Mouse (Mus musculus) embryonic fibroblast, embryonic 13.5 days (primary cell): ENCODE data around the gene Scd4. TPM values are rescaled to one million over a fixed set of nuclear protein-coding genes. Genes with fewer than 3 reads are reported as not detected.
"Not testable (repeated sequence)": the region's sequence is repeated elsewhere in the genome, so short reads cannot be mapped to it uniquely, and the experiment has no call there.

Source experiments
- H3K27ac ChIP-seq: 2 replicates; pipeline ENCODE4 v1.5.1; 2012; ENCODE audit warnings: low read length, control low read depth, inconsistent platforms; ENCODE audit not compliant: insufficient read depth
- H3K4me1 ChIP-seq: 2 replicates; pipeline ENCODE4 v1.6.1; 2011; ENCODE audit warnings: low read length; ENCODE audit not compliant: control insufficient read depth, insufficient read depth
- H3K4me3 ChIP-seq: 2 replicates; pipeline ENCODE4 v1.5.1; 2011; ENCODE audit warnings: mild to moderate bottlenecking, control low read depth, low read length; ENCODE audit not compliant: insufficient read depth
- CTCF ChIP-seq: IDR thresholded peaks from 2 replicates; pipeline ENCODE4 v1.5.1; 2011; ENCODE audit warnings: mild to moderate bottlenecking, control low read depth, low read length, moderate library complexity, borderline replicate concordance; ENCODE audit not compliant: insufficient read depth
- POLR2A ChIP-seq: IDR thresholded peaks from 2 replicates; pipeline ENCODE4 v1.6.1; 2011; ENCODE audit warnings: low read depth, mild to moderate bottlenecking, control low read depth, low read length, moderate library complexity
- polyA plus RNA-seq: library from polyadenylated mRNA; stranded (reverse); fragments of >200 nt; gene quantifications from 2 replicates; pipeline ENCODE4 v1.2.4, GENCODE M21; 2011; ENCODE audit warnings: low read depth; ENCODE audit not compliant: missing spikeins, insufficient read length

The Scd4 gene
- polyA plus RNA-seq, 1 experiment = 0.72 TPM

- no peak overlapping the region for H3K27ac ChIP-seq
- no peak for TF ChIP-seq POLR2A
- no peak for TF ChIP-seq CTCF
- no peak overlapping the region for H3K4me3 ChIP-seq
- H3K4me1 ChIP-seq = peaks cover 14% of the 10 kb centered on the region
Measured at GRCm38 (mm10) chr19:44332326-44332725, 566 bp upstream of the Scd4 start.

DNA sequence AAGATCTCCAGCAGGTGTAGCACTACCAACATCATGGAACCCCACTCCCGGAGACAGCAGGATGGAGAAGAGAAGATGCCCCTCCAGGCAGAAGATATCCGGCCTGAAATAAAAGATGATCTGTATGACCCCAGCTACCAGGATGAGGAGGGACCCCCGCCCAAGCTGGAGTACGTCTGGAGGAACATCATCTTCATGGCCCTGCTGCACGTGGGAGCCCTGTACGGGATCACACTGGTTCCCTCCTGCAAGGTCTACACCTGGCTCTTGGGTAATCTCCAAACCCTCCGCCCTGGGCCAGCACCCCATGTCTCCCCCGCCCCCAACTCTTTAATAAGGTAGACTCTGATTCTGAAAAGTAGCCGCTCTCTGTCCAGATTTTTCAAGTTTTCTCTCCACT is 1.1 kb downstream of the Scd4 start:
- H3K4me1 ChIP-seq = peaks cover 14% of the 10 kb centered on the region
- TF ChIP-seq POLR2A = no peak
- TF ChIP-seq CTCF = no peak
- no peak overlapping the region for H3K27ac ChIP-seq
- no peak overlapping the region for H3K4me3 ChIP-seq

DNA sequence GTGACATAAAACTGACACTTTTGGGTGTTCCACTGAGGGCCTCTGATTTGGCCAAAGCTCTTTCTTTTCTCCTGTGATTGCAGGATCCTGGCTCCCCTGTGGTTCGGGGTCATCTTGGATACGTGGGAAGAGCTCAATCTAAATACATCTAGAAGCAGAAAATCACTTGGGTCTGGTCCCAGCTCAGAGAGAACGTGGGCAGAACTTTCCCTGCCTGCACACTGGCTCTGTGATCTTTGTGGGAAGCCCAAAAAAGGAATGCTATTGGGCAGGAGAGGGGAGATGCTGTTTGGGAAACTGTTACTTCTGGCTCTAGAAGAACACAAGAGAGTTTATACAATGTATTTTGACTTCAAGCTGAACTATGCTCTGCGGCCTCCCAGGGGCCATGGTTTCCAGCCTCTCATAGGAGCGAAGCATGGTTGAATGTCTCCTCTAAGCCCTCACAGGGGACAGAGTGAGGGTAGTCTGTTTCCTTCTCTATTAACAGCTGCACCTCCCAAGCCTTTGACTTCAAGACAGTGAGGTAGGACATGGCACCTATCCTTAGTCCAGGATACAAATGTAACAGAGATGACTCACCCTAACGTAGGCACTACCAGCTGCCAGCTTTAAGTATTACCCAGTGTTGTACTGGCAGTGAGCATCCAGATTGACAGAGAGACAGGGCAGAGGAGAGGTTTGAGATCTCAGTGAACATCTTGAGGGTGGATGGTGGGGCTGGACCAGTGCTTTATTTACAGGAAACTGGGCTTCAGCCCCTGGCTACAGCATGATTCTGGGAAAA is 3.2 kb downstream of the Scd4 start:
- H3K27ac ChIP-seq = no peak overlapping the region

DNA sequence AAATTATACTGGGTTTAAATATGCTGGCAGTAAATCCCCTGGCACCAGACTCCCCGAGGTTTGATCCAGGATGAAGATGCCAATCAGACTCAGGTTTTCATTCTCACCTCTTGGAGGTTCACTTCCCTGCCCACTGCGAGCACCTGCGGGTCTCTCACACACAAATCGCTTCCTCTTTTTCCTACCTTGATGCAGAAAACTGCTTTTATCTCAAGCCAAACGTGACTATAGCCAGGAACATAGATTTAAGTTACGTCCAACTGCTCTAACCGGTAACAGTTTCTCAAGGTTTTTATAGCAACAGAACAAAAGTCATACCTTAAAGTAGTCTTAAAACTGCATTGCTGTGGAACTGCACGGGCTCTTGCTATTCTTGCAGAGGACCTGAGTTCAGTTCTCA is 16.8 kb downstream of the Scd4 start:
- H3K4me1 ChIP-seq = no peaks in the 10 kb centered on the region
- TF ChIP-seq POLR2A (no peak), CTCF (no peak)

More for the DNA sequence above, 3.2 kb downstream of the Scd4 start:
- Histone ChIP-seq H3K4me3 (no peak overlapping the region), H3K4me1 (peaks cover 14% of the 10 kb centered on the region)
- no peak for TF ChIP-seq POLR2A
- no peak for TF ChIP-seq CTCF

DNA sequence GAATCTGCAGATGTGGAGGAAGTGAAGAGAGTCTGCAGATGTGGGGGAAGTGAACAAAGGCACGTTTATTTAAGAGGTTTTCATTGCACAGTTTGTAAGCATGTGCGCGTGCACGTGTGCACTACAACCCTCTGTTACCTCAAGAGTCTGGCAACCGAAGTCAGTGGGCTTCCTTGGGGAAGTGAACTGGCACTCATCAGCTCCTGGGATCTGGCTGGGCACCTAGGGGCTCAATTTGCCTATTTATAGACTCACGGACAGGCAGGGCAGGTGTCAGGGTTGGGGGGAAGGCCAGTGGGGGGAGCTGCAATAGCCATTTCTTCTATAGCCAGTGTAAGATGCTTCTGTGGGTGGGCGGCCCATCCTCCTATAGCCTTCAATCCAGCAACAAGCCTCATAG is 18.9 kb downstream of the Scd4 start:
- H3K4me3 ChIP-seq = no peak overlapping the region
- no peaks in the 10 kb centered on the region for H3K4me1 ChIP-seq
- H3K27ac ChIP-seq = no peak overlapping the region
- no peak for TF ChIP-seq POLR2A

More for the DNA sequence above, 16.8 kb downstream of the Scd4 start:
- no peak overlapping the region for H3K4me3 ChIP-seq
- H3K27ac ChIP-seq = no peak overlapping the region

GRCm38 (mm10) chr19:44358700-44359099 is 25.8 kb downstream of the Scd4 start:
- no peaks in the 10 kb centered on the region for H3K4me1 ChIP-seq
- H3K27ac ChIP-seq = no peak overlapping the region
- TF ChIP-seq POLR2A = no peak
- no peak for TF ChIP-seq CTCF
- no peak overlapping the region for H3K4me3 ChIP-seq

GRCm38 (mm10) chr19:44363529-44363928 is 30.6 kb downstream of the Scd4 start:
- H3K4me3 ChIP-seq = no peak overlapping the region
- H3K27ac ChIP-seq = no peak overlapping the region
- no peak for TF ChIP-seq POLR2A
- peak; percentile 99 for TF ChIP-seq CTCF
- H3K4me1 ChIP-seq = no peaks in the 10 kb centered on the region

GRCm38 (mm10) chr19:44364029-44364428 is 31.1 kb downstream of the Scd4 start:
- Histone ChIP-seq H3K4me3 (no peak overlapping the region), H3K27ac (no peak overlapping the region), H3K4me1 (no peaks in the 10 kb centered on the region)
- no peak for TF ChIP-seq CTCF
- no peak for TF ChIP-seq POLR2A

GRCm38 (mm10) chr19:44365733-44366132 is 32.8 kb downstream of the Scd4 start:
- no peaks in the 10 kb centered on the region for H3K4me1 ChIP-seq
- H3K4me3 ChIP-seq = no peak overlapping the region
- no peak overlapping the region for H3K27ac ChIP-seq
- TF ChIP-seq POLR2A = no peak
- no peak for TF ChIP-seq CTCF

DNA sequence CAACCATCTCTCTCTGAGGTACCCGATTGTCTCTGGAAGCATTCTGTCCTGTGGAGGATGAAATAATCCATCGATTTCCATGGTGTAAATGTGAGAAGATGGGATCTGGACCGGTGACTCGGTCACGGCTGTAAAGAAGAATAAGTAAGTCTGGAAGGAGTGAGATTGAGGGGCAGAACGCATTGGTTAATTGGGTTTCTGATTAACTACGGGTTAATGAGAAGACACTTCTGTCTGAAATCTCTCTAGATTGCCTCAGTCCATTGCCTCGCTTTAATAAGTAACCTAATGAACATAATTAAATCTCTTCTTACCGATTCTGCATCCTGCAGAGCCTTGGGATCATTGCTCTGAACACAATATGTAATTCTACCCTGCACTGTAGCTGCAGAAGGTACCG is 34.2 kb downstream of the Scd4 start:
- H3K4me3 ChIP-seq, H3K4me1 ChIP-seq, H3K27ac ChIP-seq: not testable (repeated sequence)

GRCm38 (mm10) chr19:44369371-44369770 is 36.5 kb downstream of the Scd4 start:
- H3K4me3 ChIP-seq = no peak overlapping the region
- TF ChIP-seq POLR2A = no peak
- TF ChIP-seq CTCF = no peak
- H3K27ac ChIP-seq = no peak overlapping the region

More at GRCm38 (mm10) chr19:44369371-44369770, 36.5 kb downstream of the Scd4 start:
- H3K4me1 ChIP-seq = no peaks in the 10 kb centered on the region
